Mouse (Mus musculus): ENCODE measurements at regions not wholly inside any gene's neighbourhood (a gene's known extent, or its start where the extent isn't known, plus 50 kb on each side); places are given as distances from the start of the nearest gene placed in this dataset.
A peak's percentile ranks its signal among the peaks of the same experiment; 100 is the strongest.

GRCm38 (mm10) chr12:71566371-71566770, 256.7 kb downstream of the Dact1 start:
- H3K27me3 ChIP-seq = no peaks in the 10 kb centered on the region
- 90% methylated on average over 3 of the region's 3 CpGs for WGBS
- H3K4me3 ChIP-seq = no peak overlapping the region
- H3K9me3 ChIP-seq = no peaks in the 10 kb centered on the region
- H3K36me3 ChIP-seq = no peaks in the 10 kb centered on the region
- no peak for ATAC-seq (ENCODE audit: borderline replicate concordance, extremely low read depth, low FRiP score, low TSS enrichment)
- H3K27ac ChIP-seq = no peak overlapping the region
- no peaks in the 10 kb centered on the region for H3K4me1 ChIP-seq
- no peak overlapping the region for H3K9ac ChIP-seq
- no peak overlapping the region for H3K4me2 ChIP-seq

GRCm38 (mm10) chr12:71568251-71568650, 258.6 kb downstream of the Dact1 start:
- Histone ChIP-seq H3K4me1 (no peaks in the 10 kb centered on the region; the same call in 1 of the 2 replicates), H3K4me3 (no peak overlapping the region), H3K27me3 (no peaks in the 10 kb centered on the region), H3K36me3 (no peaks in the 10 kb centered on the region), H3K27ac (no peak overlapping the region), H3K9ac (no peak overlapping the region), H3K9me3 (no peaks in the 10 kb centered on the region), H3K4me2 (no peak overlapping the region)
- WGBS = 67% methylated on average over 5 of the region's 5 CpGs
- no peak for ATAC-seq (ENCODE audit: borderline replicate concordance, extremely low read depth, low FRiP score, low TSS enrichment)

- no peaks in the 10 kb centered on the region for H3K9me3 ChIP-seq
- no peak overlapping the region for H3K4me3 ChIP-seq
- no peak overlapping the region for H3K9ac ChIP-seq
- no peaks in the 10 kb centered on the region; the same call in 1 of the 2 replicates for H3K4me1 ChIP-seq
- ATAC-seq (ENCODE audit: borderline replicate concordance, extremely low read depth, low FRiP score, low TSS enrichment) = no peak
- H3K36me3 ChIP-seq = no peaks in the 10 kb centered on the region
- no peak overlapping the region for H3K27ac ChIP-seq
- WGBS = 67% methylated on average over 6 of the region's 6 CpGs
- no peaks in the 10 kb centered on the region for H3K27me3 ChIP-seq
- no peak overlapping the region for H3K4me2 ChIP-seq
Observed at GRCm38 (mm10) chr12:71568880-71569390, 259.3 kb downstream of the Dact1 start.

GRCm38 (mm10) chr12:71569662-71570061, 260.0 kb downstream of the Dact1 start:
- H3K9me3 ChIP-seq = no peaks in the 10 kb centered on the region
- no peaks in the 10 kb centered on the region for H3K27me3 ChIP-seq
- no peak overlapping the region for H3K4me3 ChIP-seq
- H3K4me1 ChIP-seq = no peaks in the 10 kb centered on the region; the same call in 1 of the 2 replicates
- H3K4me2 ChIP-seq = no peak overlapping the region
- WGBS = 46% methylated on average over 12 of the region's 12 CpGs
- no peaks in the 10 kb centered on the region for H3K36me3 ChIP-seq
- H3K27ac ChIP-seq = no peak overlapping the region
- ATAC-seq (ENCODE audit: borderline replicate concordance, extremely low read depth, low FRiP score, low TSS enrichment) = no peak
- no peak overlapping the region for H3K9ac ChIP-seq

- no peak for ATAC-seq (ENCODE audit: borderline replicate concordance, extremely low read depth, low FRiP score, low TSS enrichment)
- no peak overlapping the region for H3K4me3 ChIP-seq
Observed at GRCm38 (mm10) chr12:71570116-71570515, 260.4 kb downstream of the Dact1 start.

GRCm38 (mm10) chr12:71572833-71573446, 257.9 kb upstream of the Daam1 start:
- H3K4me3 ChIP-seq = no peak overlapping the region
- H3K27ac ChIP-seq = no peak overlapping the region
- H3K27me3 ChIP-seq = peaks cover 9% of the 10 kb centered on the region
- peaks cover 6% of the 10 kb centered on the region for H3K4me1 ChIP-seq
- no peak for ATAC-seq (ENCODE audit: borderline replicate concordance, extremely low read depth, low FRiP score, low TSS enrichment)
- WGBS = 51% methylated on average over 14 of the region's 14 CpGs
- no peak overlapping the region for H3K9ac ChIP-seq
- H3K4me2 ChIP-seq = no peak overlapping the region
- H3K9me3 ChIP-seq = no peaks in the 10 kb centered on the region
- no peaks in the 10 kb centered on the region for H3K36me3 ChIP-seq

More at GRCm38 (mm10) chr12:71570116-71570515, 260.4 kb downstream of the Dact1 start:
- Histone ChIP-seq H3K4me1 (no peaks in the 10 kb centered on the region; the same call in 1 of the 2 replicates), H3K27ac (no peak overlapping the region), H3K9me3 (no peaks in the 10 kb centered on the region), H3K36me3 (no peaks in the 10 kb centered on the region), H3K9ac (no peak overlapping the region), H3K27me3 (no peaks in the 10 kb centered on the region), H3K4me2 (no peak overlapping the region)
- 76% methylated on average over 2 of the region's 2 CpGs for WGBS

- peaks cover 9% of the 10 kb centered on the region for H3K27me3 ChIP-seq
- H3K27ac ChIP-seq = no peak overlapping the region
- no peak overlapping the region for H3K4me3 ChIP-seq
- no peak for ATAC-seq (ENCODE audit: borderline replicate concordance, extremely low read depth, low FRiP score, low TSS enrichment)
- H3K9ac ChIP-seq = no peak overlapping the region
- H3K36me3 ChIP-seq = no peaks in the 10 kb centered on the region
- no peak overlapping the region for H3K4me2 ChIP-seq
- WGBS = 51% methylated on average over 8 of the region's 8 CpGs
- peaks cover 6% of the 10 kb centered on the region for H3K4me1 ChIP-seq
- H3K9me3 ChIP-seq = no peaks in the 10 kb centered on the region
Observed at GRCm38 (mm10) chr12:71573456-71573855, 257.4 kb upstream of the Daam1 start.

- Histone ChIP-seq H3K36me3 (no peaks in the 10 kb centered on the region), H3K4me3 (no peak overlapping the region), H3K4me2 (no peak overlapping the region), H3K9me3 (no peaks in the 10 kb centered on the region), H3K9ac (no peak overlapping the region), H3K27ac (no peak overlapping the region), H3K4me1 (peaks cover 10% of the 10 kb centered on the region), H3K27me3 (peaks cover 9% of the 10 kb centered on the region)
- WGBS = 68% methylated on average over 10 of the region's 10 CpGs
- no peak for ATAC-seq (ENCODE audit: borderline replicate concordance, extremely low read depth, low FRiP score, low TSS enrichment)
Observed at GRCm38 (mm10) chr12:71574685-71575084, 256.2 kb upstream of the Daam1 start.

- Histone ChIP-seq H3K9ac (no peak overlapping the region), H3K27me3 (peaks cover 9% of the 10 kb centered on the region), H3K27ac (no peak overlapping the region), H3K36me3 (no peaks in the 10 kb centered on the region), H3K4me3 (peak overlapping the region; percentile 29), H3K4me1 (peaks cover 10% of the 10 kb centered on the region), H3K4me2 (peak overlapping the region; percentile 57), H3K9me3 (no peaks in the 10 kb centered on the region)
- ATAC-seq (ENCODE audit: borderline replicate concordance, extremely low read depth, low FRiP score, low TSS enrichment) = peak; percentile 79; the same call in 1 of the 2 replicates
- whole genome bisulfite sequencing = 6% methylated on average over 9 of the region's 9 CpGs
Observed at GRCm38 (mm10) chr12:71577349-71577748, 253.5 kb upstream of the Daam1 start.

GRCm38 (mm10) chr12:71578006-71578405, 252.9 kb upstream of the Daam1 start:
- Histone ChIP-seq H3K27ac (no peak overlapping the region), H3K9ac (no peak overlapping the region), H3K27me3 (peaks cover 9% of the 10 kb centered on the region), H3K4me3 (no peak overlapping the region), H3K36me3 (no peaks in the 10 kb centered on the region), H3K9me3 (no peaks in the 10 kb centered on the region), H3K4me2 (no peak overlapping the region), H3K4me1 (peaks cover 10% of the 10 kb centered on the region)
- WGBS = 73% methylated on average over 9 of the region's 9 CpGs
- ATAC-seq (ENCODE audit: borderline replicate concordance, extremely low read depth, low FRiP score, low TSS enrichment) = no peak

GRCm38 (mm10) chr12:71578912-71579311, 252.0 kb upstream of the Daam1 start:
- H3K4me2 ChIP-seq = no peak overlapping the region
- H3K27me3 ChIP-seq = peaks cover 9% of the 10 kb centered on the region
- ATAC-seq (ENCODE audit: borderline replicate concordance, extremely low read depth, low FRiP score, low TSS enrichment) = no peak
- no peaks in the 10 kb centered on the region for H3K36me3 ChIP-seq
- 38% methylated on average over 11 of the region's 11 CpGs for WGBS
- H3K9me3 ChIP-seq = no peaks in the 10 kb centered on the region
- no peak overlapping the region for H3K9ac ChIP-seq
- H3K4me3 ChIP-seq = no peak overlapping the region
- peaks cover 10% of the 10 kb centered on the region for H3K4me1 ChIP-seq
- H3K27ac ChIP-seq = no peak overlapping the region

- no peak for ATAC-seq (ENCODE audit: borderline replicate concordance, extremely low read depth, low FRiP score, low TSS enrichment)
- Histone ChIP-seq H3K27me3 (peaks cover 9% of the 10 kb centered on the region), H3K9ac (no peak overlapping the region), H3K9me3 (no peaks in the 10 kb centered on the region), H3K4me1 (peaks cover 10% of the 10 kb centered on the region), H3K4me2 (no peak overlapping the region), H3K27ac (no peak overlapping the region), H3K36me3 (no peaks in the 10 kb centered on the region), H3K4me3 (no peak overlapping the region)
- 65% methylated on average over 12 of the region's 12 CpGs for WGBS
Observed at GRCm38 (mm10) chr12:71580532-71581290, 250.2 kb upstream of the Daam1 start.

Data from lung, embryonic 15.5 days (tissue).